Mouse (Mus musculus): Measurements from ENCODE around the gene Pdcl. TPM values are rescaled to one million over a fixed set of nuclear protein-coding genes. Genes with fewer than 3 reads are reported as not detected.

Pdcl gene
- polyA plus RNA-seq, 1 experiment from 2014 or later, result 26.0 TPM

- no peak overlapping the region for H3K9ac ChIP-seq (ENCODE audit: low read depth, low read length)
- no peaks in the 10 kb centered on the region for H3K36me3 ChIP-seq (ENCODE audit: control insufficient read depth, insufficient read depth, low read length)
- no peaks in the 10 kb centered on the region for H3K27me3 ChIP-seq (replicated peaks; ENCODE audit: control insufficient read depth, insufficient read depth, low read length)
- ATAC-seq (replicated peaks; ENCODE audit: low FRiP score), result no peak
- no peak for DNase-seq (ENCODE audit: low spot score)
- H3K9me3 ChIP-seq (ENCODE audit: control insufficient read depth, low read length), result no peaks in the 10 kb centered on the region
- H3K4me2 ChIP-seq, result no peak overlapping the region
- H3K27ac ChIP-seq (ENCODE audit: low read depth, low read length), result no peak overlapping the region
- no peak overlapping the region for H3K4me3 ChIP-seq (ENCODE audit: low read depth, low read length)
- WGBS, result 61% methylated on average over 10 of the region's 10 CpGs
- no peaks in the 10 kb centered on the region for H3K4me1 ChIP-seq (replicated peaks; ENCODE audit: control insufficient read depth, insufficient read depth, low read length)
Measured at GRCm38 (mm10) chr2:37338497-37339187, 20.5 kb downstream of the Pdcl start.

GRCm38 (mm10) chr2:37333321-37333720 is 25.8 kb downstream of the Pdcl start:
- no peaks in the 10 kb centered on the region for H3K27me3 ChIP-seq (replicated peaks; ENCODE audit: control insufficient read depth, insufficient read depth, low read length)
- no peak overlapping the region for H3K4me3 ChIP-seq (ENCODE audit: low read depth, low read length)
- DNase-seq (ENCODE audit: low spot score), result no peak
- WGBS, result 72% methylated on average over 2 of the region's 2 CpGs
- H3K9me3 ChIP-seq (ENCODE audit: control insufficient read depth, low read length), result no peaks in the 10 kb centered on the region
- no peak overlapping the region for H3K9ac ChIP-seq (ENCODE audit: low read depth, low read length)
- no peak for ATAC-seq (replicated peaks; ENCODE audit: low FRiP score)
- H3K36me3 ChIP-seq (ENCODE audit: control insufficient read depth, insufficient read depth, low read length), result no peaks in the 10 kb centered on the region
- no peaks in the 10 kb centered on the region for H3K4me1 ChIP-seq (replicated peaks; ENCODE audit: control insufficient read depth, insufficient read depth, low read length)
- H3K27ac ChIP-seq (ENCODE audit: low read depth, low read length), result no peak overlapping the region
- H3K4me2 ChIP-seq, result no peak overlapping the region

DNA sequence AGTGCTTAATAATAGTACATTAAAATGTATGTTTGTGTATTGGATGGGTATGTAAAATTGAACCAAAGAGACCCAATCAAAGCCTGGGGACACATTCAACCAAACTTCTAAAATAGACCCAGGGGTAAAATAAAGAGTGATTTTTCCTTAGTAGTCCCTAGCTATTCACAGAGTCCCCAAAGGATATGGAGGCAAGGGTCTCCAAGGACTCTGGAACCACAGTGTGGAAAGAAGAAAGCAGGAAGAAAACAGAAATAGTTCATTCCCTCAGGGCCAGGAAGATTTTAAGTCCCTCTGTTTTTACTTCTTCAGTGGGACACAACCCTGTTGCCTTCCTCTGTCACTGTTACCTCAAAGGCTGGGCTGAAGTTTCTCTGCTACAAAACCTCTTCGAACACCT is 32.9 kb downstream of the Pdcl start, which contains the start of gene Olfr368:
TSS of gene Olfr368 (plus strand) at position 301 of the 400 bp plus-strand sequence.
- Histone ChIP-seq H3K4me1 (replicated peaks; ENCODE audit: control insufficient read depth, insufficient read depth, low read length) (no peaks in the 10 kb centered on the region), H3K9ac (ENCODE audit: low read depth, low read length) (no peak within 1 kb of the TSS), H3K27ac (ENCODE audit: low read depth, low read length) (no peak within 1 kb of the TSS), H3K4me2 (no peak within 1 kb of the TSS), H3K9me3 (ENCODE audit: control insufficient read depth, low read length) (no peaks in the 10 kb centered on the region), H3K27me3 (replicated peaks; ENCODE audit: control insufficient read depth, insufficient read depth, low read length) (no peaks in the 10 kb centered on the region), H3K4me3 (ENCODE audit: low read depth, low read length) (no peak within 1 kb of the TSS), H3K36me3 (ENCODE audit: control insufficient read depth, insufficient read depth, low read length) (no peaks in the 10 kb centered on the region)
- no peak for DNase-seq (ENCODE audit: low spot score)
- no peak for ATAC-seq (replicated peaks; ENCODE audit: low FRiP score)
- 78% methylated on average over 1 of the region's 1 CpGs for WGBS

Other genes starting within 250 kb of the Pdcl start
- gene Olfr362, start 241.4 kb downstream of the Pdcl start, polyA plus RNA-seq (2014; fragmentation: Nextera tagmentation; extraction: Ambion mirVana), result not detected in 2 replicates
- gene Olfr364-ps1, start 220.0 kb downstream of the Pdcl start, polyA plus RNA-seq (2014; fragmentation: Nextera tagmentation; extraction: Ambion mirVana), result not detected in 2 replicates
- not detected in 2 replicates for gene Olfr365, start 171.1 kb downstream of the Pdcl start, polyA plus RNA-seq (2014; fragmentation: Nextera tagmentation; extraction: Ambion mirVana)
- not detected in 2 replicates for gene Olfr366, start 147.8 kb downstream of the Pdcl start, polyA plus RNA-seq (2014; fragmentation: Nextera tagmentation; extraction: Ambion mirVana)
- gene Olfr368, start 32.8 kb downstream of the Pdcl start, polyA plus RNA-seq (2014; fragmentation: Nextera tagmentation; extraction: Ambion mirVana), result not detected in 2 replicates
- gene Rc3h2, start 63.6 kb upstream of the Pdcl start, polyA plus RNA-seq (2014; fragmentation: Nextera tagmentation; extraction: Ambion mirVana), result 7.2 and 8.8 TPM in 2 replicates
- 7.6 and 7.7 TPM in 2 replicates for gene Zbtb26, start 83.8 kb upstream of the Pdcl start, polyA plus RNA-seq (2014; fragmentation: Nextera tagmentation; extraction: Ambion mirVana)
- gene Zbtb6, start 83.8 kb upstream of the Pdcl start, polyA plus RNA-seq (2014; fragmentation: Nextera tagmentation; extraction: Ambion mirVana), result 4.0 and 4.4 TPM in 2 replicates
- gene Rabgap1, start 83.9 kb upstream of the Pdcl start, polyA plus RNA-seq (2014; fragmentation: Nextera tagmentation; extraction: Ambion mirVana), result 20.3 and 20.4 TPM in 2 replicates
- gene Gpr21, start 157.0 kb upstream of the Pdcl start, polyA plus RNA-seq (2014; fragmentation: Nextera tagmentation; extraction: Ambion mirVana), result 0.25 and 0.51 TPM in 2 replicates

Data from liver, embryonic 11.5 days (tissue).